8 mouse cellular contexts compared by ENCODE assay signal in the genomic region with DNA sequence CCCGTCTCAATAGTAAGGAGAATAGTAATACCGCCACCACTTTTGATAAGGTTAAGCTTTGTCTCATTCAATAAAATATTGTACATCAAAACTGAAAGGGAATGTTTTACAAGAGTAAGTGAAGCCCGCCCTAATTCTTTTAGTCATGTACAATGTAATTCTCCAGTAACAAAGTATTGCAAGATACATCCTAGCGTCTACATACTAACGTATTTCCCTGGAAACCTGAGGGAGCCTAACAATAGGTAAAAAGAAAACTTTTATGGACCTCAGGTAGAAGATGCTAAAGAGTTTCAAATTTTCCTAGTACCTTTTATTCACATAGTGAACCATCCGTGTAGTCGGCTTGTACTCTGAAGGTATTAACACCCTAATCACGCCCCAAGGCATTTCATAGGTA. TPM values are rescaled to one million over a fixed set of nuclear protein-coding genes. Genes with fewer than 3 reads are reported as not detected.
DNase-seq lines count a peak whose midpoint lies in the region; ATAC-seq and TF ChIP-seq lines count a peak whose summit lies in the region.

No protein-coding gene starts in this region.

- H3K9ac ChIP-seq in lung, postnatal 0 days (replicated peaks; ENCODE audit: low read depth), result 0 out of 2 replicates have a peak overlapping the region, but pooled peaks have one; percentile 52
- H3K9ac ChIP-seq in intestine, embryonic 16.5 days (ENCODE audit: low read depth, low read length), result 0 out of 2 replicates have a peak overlapping the region, but pooled peaks have one; percentile 37
- H3K9ac ChIP-seq in neural tube, embryonic 15.5 days (replicated peaks), result peak overlapping the region; percentile 68; the same call in 1 of the 2 replicates

- H3K27ac ChIP-seq in cerebellum, adult 2 months (ENCODE audit: insufficient read depth, low read length), result no peak overlapping the region
- H3K27ac ChIP-seq in lung, postnatal 0 days (ENCODE audit: low read length), result peak overlapping the region; percentile 95; the same call in 1 of the 2 replicates
- H3K27ac ChIP-seq in intestine, embryonic 16.5 days (ENCODE audit: low read length), result no peak overlapping the region; the same call in 1 of the 2 replicates
- H3K27ac ChIP-seq in neural tube, embryonic 15.5 days (replicated peaks), result 0 out of 2 replicates have a peak overlapping the region, but pooled peaks have one; percentile 94

- H3K4me3 ChIP-seq in cerebellum, adult 2 months (replicated peaks; ENCODE audit: insufficient read depth, low read depth, low read length), result peak overlapping the region; percentile 73
- peak overlapping the region; percentile 56 for H3K4me3 ChIP-seq in lung, postnatal 0 days (ENCODE audit: low read depth, low read length)
- peak overlapping the region; percentile 64 for H3K4me3 ChIP-seq in intestine, embryonic 16.5 days (ENCODE audit: low read length)
- peak overlapping the region; percentile 58 for H3K4me3 ChIP-seq in neural tube, embryonic 15.5 days (replicated peaks)

- TF ChIP-seq POLR2A in cerebellum, adult 2 months (IDR thresholded peaks at IDR 0.05; ENCODE audit: borderline replicate concordance, insufficient read depth, low read length), result no peak

- H3K4me2 ChIP-seq in lung, postnatal 0 days (replicated peaks; ENCODE audit: low read depth, low read length), result peak overlapping the region; percentile 52
- peak overlapping the region; percentile 48 for H3K4me2 ChIP-seq in intestine, embryonic 16.5 days (ENCODE audit: low read depth, low read length)
- peak overlapping the region; percentile 56 for H3K4me2 ChIP-seq in neural tube, embryonic 15.5 days

- no peaks in the 10 kb centered on the region for H3K4me1 ChIP-seq in cerebellum, adult 2 months (ENCODE audit: control insufficient read depth, insufficient read depth, low read length)
- H3K4me1 ChIP-seq in lung, postnatal 0 days (ENCODE audit: insufficient read depth, low read depth, low read length), result no peaks in the 10 kb centered on the region
- H3K4me1 ChIP-seq in intestine, embryonic 16.5 days (ENCODE audit: control insufficient read depth, insufficient read depth, low read length), result no peaks in the 10 kb centered on the region
- peaks cover 14% of the 10 kb centered on the region; the same call in 1 of the 2 replicates for H3K4me1 ChIP-seq in neural tube, embryonic 15.5 days

- no peaks in the 10 kb centered on the region for H3K27me3 ChIP-seq in cerebellum, adult 2 months (ENCODE audit: control insufficient read depth, insufficient read depth, low read length)
- H3K27me3 ChIP-seq in lung, postnatal 0 days (replicated peaks; ENCODE audit: insufficient read depth, low read length), result no peaks in the 10 kb centered on the region
- peaks cover 6% of the 10 kb centered on the region; the same call in 1 of the 2 replicates for H3K27me3 ChIP-seq in intestine, embryonic 16.5 days (replicated peaks; ENCODE audit: control insufficient read depth, insufficient read depth, low read length)
- H3K27me3 ChIP-seq in neural tube, embryonic 15.5 days (replicated peaks), result 0 out of 2 replicates have a peak, but pooled peaks cover 2% of the 10 kb centered on the region

- no peaks in the 10 kb centered on the region for H3K36me3 ChIP-seq in lung, postnatal 0 days (ENCODE audit: insufficient read depth, low read length)
- H3K36me3 ChIP-seq in intestine, embryonic 16.5 days (ENCODE audit: control insufficient read depth, insufficient read depth, low read length), result no peaks in the 10 kb centered on the region
- no peaks in the 10 kb centered on the region for H3K36me3 ChIP-seq in neural tube, embryonic 15.5 days

- intact Hi-C loops in gastrocnemius, postnatal 36 days (cut with DNase I), result no loop called here

- TF ChIP-seq EP300 in lung, postnatal 0 days (IDR thresholded peaks at IDR 0.05), result no peak

- TF ChIP-seq CTCF in cerebellum, adult 2 months (IDR thresholded peaks at IDR 0.05; ENCODE audit: borderline replicate concordance, insufficient read depth, low read depth, low read length), result no peak
- TF ChIP-seq CTCF in lung, postnatal 0 days (IDR thresholded peaks at IDR 0.05), result no peak

- no peaks in the 10 kb centered on the region for H3K9me3 ChIP-seq in lung, postnatal 0 days (ENCODE audit: low read length)
- H3K9me3 ChIP-seq in intestine, embryonic 16.5 days (ENCODE audit: control insufficient read depth, low read length), result no peaks in the 10 kb centered on the region
- H3K9me3 ChIP-seq in neural tube, embryonic 15.5 days (replicated peaks), result no peaks in the 10 kb centered on the region

- ATAC-seq in lung, postnatal 0 days, result no peak
- ATAC-seq in intestine, embryonic 16.5 days, result no peak
- no peak for ATAC-seq in neural tube, embryonic 15.5 days (ENCODE audit: low FRiP score)

- WGBS in cerebellum, adult 2 months, result 9% methylated on average over 8 of the region's 8 CpGs
- WGBS in lung, postnatal 0 days, result 16% methylated on average over 8 of the region's 8 CpGs
- 19% methylated on average over 8 of the region's 8 CpGs for whole genome bisulfite sequencing in intestine, embryonic 16.5 days
- 27% methylated on average over 8 of the region's 8 CpGs for WGBS in neural tube, embryonic 15.5 days

- DNase-seq in cerebellum, adult 2 months, result no peak
- DNase-seq in cerebellum, adult 11 months, result no peak
- peak; percentile 11 for DNase-seq in lung, postnatal 0 days (ENCODE audit: low spot score)
- DNase-seq in lung, postnatal 10 days, result no peak
- DNase-seq in gastrocnemius, postnatal 36 days, result no peak
- DNase-seq in layer of hippocampus, postnatal 25 days (ENCODE audit: extremely low spot score in 1 of 2, low spot score in 1 of 2), result no peak

RNA-seq across cellular contexts. Expression of a gene that starts 1.4 kb away (rescaled TPM):
- 31.4 and 35.1 TPM in 2 replicates for polyA plus RNA-seq in cerebellum, adult 2 months (2012; rRNA removed)
- polyA plus RNA-seq in lung, postnatal 0 days (2015; fragmentation: Nextera tagmentation; extraction: Ambion mirVana), result 5.3 TPM in 2 replicates
- polyA plus RNA-seq in intestine, embryonic 16.5 days (2015; fragmentation: Nextera tagmentation; extraction: Ambion mirVana), result 6.9 and 8.1 TPM in 2 replicates
- 11.9 and 13.2 TPM in 2 replicates for polyA plus RNA-seq in neural tube, embryonic 15.5 days (2015; fragmentation: Nextera tagmentation; extraction: Ambion mirVana)
- total RNA-seq in gastrocnemius, postnatal 36 days (2021), result 10 to 100 TPM; 20.6 to 22.2 TPM
- 10 to 100 TPM; 69.3 to 76.2 TPM for total RNA-seq in layer of hippocampus, postnatal 25 days (2021)

Comparison
In these comparisons a context has a peak if more than half of its experiments do, and no peak if none do; other contexts are left out.
1. H3K27ac ChIP-seq: peak in lung, postnatal 0 days (single experiment) and neural tube, embryonic 15.5 days (single experiment); none in cerebellum, adult 2 months (single experiment) and intestine, embryonic 16.5 days (single experiment).
2. Peak in every context shown above with its lines, with median percentiles within 50 percentile points of each other: H3K4me3 ChIP-seq, H3K4me2 ChIP-seq and H3K9ac ChIP-seq.